Mouse (Mus musculus) brain, embryonic 14.5 days (tissue): Measurements from ENCODE around the gene Traf4.

Source experiments
- CTCF ChIP-seq: fragments of 200-500 bp; IDR thresholded peaks from 2 replicates; pipeline ENCODE4 v1.5.1; 2012; ENCODE audit warnings: inconsistent platforms, mild to moderate bottlenecking, moderate library complexity, borderline replicate concordance; ENCODE audit not compliant: insufficient read depth, insufficient read length; ENCODE audit errors: extremely low read depth
- POLR2A ChIP-seq: fragments of 200-500 bp; IDR thresholded peaks from 2 replicates; pipeline ENCODE4 v1.6.1; 2012; ENCODE audit warnings: mild to moderate bottlenecking, inconsistent platforms, borderline replicate concordance; ENCODE audit not compliant: poor library complexity, insufficient read depth, insufficient read length, severe bottlenecking; ENCODE audit errors: extremely low read depth

DNA sequence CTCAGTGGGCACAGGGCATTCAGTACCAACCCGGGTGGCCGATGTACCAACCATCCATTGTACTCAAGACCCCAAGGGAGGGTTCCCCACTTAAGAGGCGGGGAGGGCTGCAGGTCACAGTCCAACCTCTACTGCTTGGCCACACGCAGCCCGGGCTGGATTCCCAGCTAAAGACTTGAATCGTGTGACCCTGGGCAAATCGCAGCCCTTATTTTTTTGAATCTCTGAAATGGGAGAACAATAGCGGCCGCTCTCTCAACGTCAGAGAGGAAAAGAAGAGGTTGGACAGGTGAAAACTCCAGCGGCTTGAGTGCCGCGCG lies 825 bp downstream of the Traf4 start:
- TF ChIP-seq CTCF (no peak), POLR2A (no peak)
